7 mouse cellular contexts compared by ENCODE assay signal in genomic region chr1:155232786-155233185, GRCm38 (mm10). TPM values are rescaled to one million over a fixed set of nuclear protein-coding genes. Genes with fewer than 3 reads are reported as not detected.
A peak's percentile ranks its signal among the peaks of the same experiment; 100 is the strongest.
DNase-seq lines count a peak whose midpoint lies in the region; ATAC-seq and TF ChIP-seq lines count a peak whose summit lies in the region.

No protein-coding gene starts in this region.

- H3K36me3 ChIP-seq in kidney, embryonic 15.5 days, result peaks cover 4% of the 10 kb centered on the region; the same call in 1 of the 2 replicates
- 0 out of 2 replicates have a peak, but pooled peaks cover 15% of the 10 kb centered on the region for H3K36me3 ChIP-seq in embryonic facial prominence, embryonic 13.5 days
- H3K36me3 ChIP-seq in hindbrain, embryonic 12.5 days, result no peaks in the 10 kb centered on the region
- H3K36me3 ChIP-seq in myocyte (ENCODE audit: control insufficient read depth, insufficient read depth), result no peaks in the 10 kb centered on the region

- peaks cover 80% of the 10 kb centered on the region for H3K4me1 ChIP-seq in kidney, embryonic 15.5 days
- peaks cover 97% of the 10 kb centered on the region for H3K4me1 ChIP-seq in embryonic facial prominence, embryonic 13.5 days
- peaks cover 91% of the 10 kb centered on the region for H3K4me1 ChIP-seq in hindbrain, embryonic 12.5 days

- no peak for DNase-seq in kidney, adult 18-20 months
- DNase-seq in right cerebral cortex, postnatal 4 days, result no peak

- WGBS in kidney, embryonic 15.5 days, result 44% methylated on average over 6 of the region's 6 CpGs
- WGBS in embryonic facial prominence, embryonic 13.5 days, result 62% methylated on average over 6 of the region's 6 CpGs
- 72% methylated on average over 6 of the region's 6 CpGs for WGBS in hindbrain, embryonic 12.5 days

- H3K4me2 ChIP-seq in kidney, embryonic 15.5 days, result no peak overlapping the region
- H3K4me2 ChIP-seq in embryonic facial prominence, embryonic 13.5 days, result no peak overlapping the region
- H3K4me2 ChIP-seq in hindbrain, embryonic 12.5 days (replicated peaks), result no peak overlapping the region
- H3K4me2 ChIP-seq in myocyte (ENCODE audit: low read depth), result peak overlapping the region; percentile 37

- no peaks in the 10 kb centered on the region for H3K79me2 ChIP-seq in myocyte (ENCODE audit: control insufficient read depth, insufficient read depth)

- H3K27ac ChIP-seq in kidney, embryonic 15.5 days, result peak overlapping the region; percentile 83
- H3K27ac ChIP-seq in embryonic facial prominence, embryonic 13.5 days, result peak overlapping the region; percentile 93
- peak overlapping the region; percentile 89 for H3K27ac ChIP-seq in hindbrain, embryonic 12.5 days

- H3K27me3 ChIP-seq in kidney, embryonic 15.5 days, result no peaks in the 10 kb centered on the region
- H3K27me3 ChIP-seq in embryonic facial prominence, embryonic 13.5 days, result 0 out of 2 replicates have a peak, but pooled peaks cover 6% of the 10 kb centered on the region
- no peaks in the 10 kb centered on the region; the same call in 1 of the 2 replicates for H3K27me3 ChIP-seq in hindbrain, embryonic 12.5 days
- no peaks in the 10 kb centered on the region for H3K27me3 ChIP-seq in myocyte (ENCODE audit: control insufficient read depth, insufficient read depth, insufficient read length)

- TF ChIP-seq POLR2A in myocyte (IDR thresholded peaks at IDR 0.05; ENCODE audit: insufficient read length, low read depth), result no peak

- H3K9me3 ChIP-seq in kidney, embryonic 15.5 days (replicated peaks), result no peaks in the 10 kb centered on the region
- no peaks in the 10 kb centered on the region for H3K9me3 ChIP-seq in embryonic facial prominence, embryonic 13.5 days
- no peaks in the 10 kb centered on the region for H3K9me3 ChIP-seq in hindbrain, embryonic 12.5 days (replicated peaks)

- H3K9ac ChIP-seq in kidney, embryonic 15.5 days, result no peak overlapping the region
- H3K9ac ChIP-seq in embryonic facial prominence, embryonic 13.5 days, result 0 out of 2 replicates have a peak overlapping the region, but pooled peaks have one; percentile 49
- H3K9ac ChIP-seq in hindbrain, embryonic 12.5 days, result 0 out of 2 replicates have a peak overlapping the region, but pooled peaks have one; percentile 23

- ATAC-seq in kidney, embryonic 15.5 days (replicated peaks; ENCODE audit: low FRiP score), result no peak
- ATAC-seq in embryonic facial prominence, embryonic 13.5 days (ENCODE audit: insufficient number of reproducible peaks, insufficient read depth, low FRiP score, low TSS enrichment, low read depth), result no peak
- ATAC-seq in hindbrain, embryonic 12.5 days (ENCODE audit: low FRiP score), result no peak
- ATAC-seq in monocyte, adult 5-6 weeks (replicated peaks; ENCODE audit: insufficient number of reproducible peaks, low FRiP score, low TSS enrichment, poor library complexity, severe bottlenecking), result no peak

- no peak overlapping the region for H3K4me3 ChIP-seq in kidney, embryonic 15.5 days (replicated peaks)
- no peak overlapping the region for H3K4me3 ChIP-seq in embryonic facial prominence, embryonic 13.5 days
- no peak overlapping the region for H3K4me3 ChIP-seq in hindbrain, embryonic 12.5 days
- H3K4me3 ChIP-seq in myocyte, result no peak overlapping the region

- H3ac ChIP-seq in myocyte (ENCODE audit: control insufficient read depth, insufficient read length), result no peak overlapping the region

TF ChIP-seq in myocyte, 11 proteins besides CTCF, POLR2A, EP300 and RAD21:
- TF ChIP-seq MYOG (IDR thresholded peaks at IDR 0.05; ENCODE audit: control insufficient read depth in 1 of 3, insufficient read depth in 1 of 3, insufficient read length in 2 of 3, low read depth in 2 of 3) (no peak), MYOD1 (IDR thresholded peaks at IDR 0.05; ENCODE audit: control insufficient read depth in 1 of 3, insufficient read length in 2 of 3, low read depth in 2 of 3) (peak in 2 of 3 experiments; percentile 32 to 60)

RNA-seq across cellular contexts. Expression of gene BC034090, which starts 11.5 kb away (rescaled TPM):
- 7.0 and 7.2 TPM in 2 replicates for polyA plus RNA-seq in kidney, embryonic 15.5 days (2015; fragmentation: Nextera tagmentation; extraction: Ambion mirVana)
- polyA plus RNA-seq in embryonic facial prominence, embryonic 13.5 days (2015; fragmentation: Nextera tagmentation; extraction: Ambion mirVana), result 6.8 and 7.5 TPM in 2 replicates
- 5.0 and 5.4 TPM in 2 replicates for polyA plus RNA-seq in hindbrain, embryonic 12.5 days (2016; fragmentation: Nextera tagmentation; extraction: Ambion mirVana)
- polyA plus RNA-seq in myocyte (2012; fragmentation: generic; extraction: Trizol), result 11.1 TPM
- 0.48 TPM in 1 of 3 replicates, not detected in the others for total RNA-seq in monocyte, adult 5-6 weeks (2017)
